Mouse (Mus musculus) lung, embryonic 14.5 days (tissue): ENCODE data around the gene Eme1. TPM values are rescaled to one million over a fixed set of nuclear protein-coding genes. Genes with fewer than 3 reads are reported as not detected.
"Not testable (repeated sequence)": the region's sequence is repeated elsewhere in the genome, so short reads cannot be mapped to it uniquely, and the experiment has no call there.

Experiments
- ATAC-seq: fragments of 200-750 bp; cut with Nextera tagmentation; 2 replicates; pipeline ENCODE4 v1.8.0; 2017; ENCODE audit warnings: mild to moderate bottlenecking, moderate TSS enrichment, moderate library complexity; ENCODE audit not compliant: insufficient read depth
- DNase-seq: peaks from one replicate; pipeline ENCODE4 v3.0.0-alpha.2; 2015
- H3K27ac ChIP-seq: fragments of 300-500 bp; sonication (generic); 2 replicates; pipeline ENCODE4 v1.5.1; 2014; ENCODE audit warnings: low read depth, mild to moderate bottlenecking, moderate library complexity
- H3K27me3 ChIP-seq: fragments of 300-500 bp; sonication (generic); 2 replicates; pipeline ENCODE4 v1.6.1; 2014; ENCODE audit warnings: low read length, control low read depth; ENCODE audit not compliant: insufficient read depth
- H3K36me3 ChIP-seq: fragments of 300-500 bp; sonication (generic); 2 replicates; pipeline ENCODE4 v1.6.1; 2014; ENCODE audit warnings: control low read depth; ENCODE audit not compliant: insufficient read depth
- H3K4me1 ChIP-seq: fragments of 300-500 bp; sonication (generic); 2 replicates; pipeline ENCODE4 v1.6.1; 2014; ENCODE audit warnings: antibody characterized with exemption, control low read depth; ENCODE audit not compliant: insufficient read depth
- H3K4me2 ChIP-seq: fragments of 300-500 bp; sonication (generic); 2 replicates; pipeline ENCODE4 v1.6.1; 2014; ENCODE audit warnings: mild to moderate bottlenecking
- H3K4me3 ChIP-seq: fragments of 300-500 bp; sonication (generic); 2 replicates; pipeline ENCODE4 v1.5.1; 2014; ENCODE audit warnings: low read depth, low read length
- H3K9ac ChIP-seq: fragments of 300-500 bp; sonication (generic); 2 replicates; pipeline ENCODE4 v1.6.1; 2014
- H3K9me3 ChIP-seq: fragments of 300-500 bp; sonication (generic); 2 replicates; pipeline ENCODE4 v1.6.1; 2016; ENCODE audit warnings: low read depth, low read length, control low read depth
- CTCF ChIP-seq: IDR thresholded peaks from 2 replicates; pipeline ENCODE4 v1.5.1; 2016; ENCODE audit warnings: antibody characterized with exemption, low read depth
- WGBS: fragments of 180-500 bp; shearing (Covaris S2); extraction: QIAGEN DNeasy Blood & Tissue Kit; methylation state at CpG from one replicate; pipeline ENCODE4 v1.1.7; 2014; 5-methylcytosine and 5-hydroxymethylcytosine counted together
- polyA plus RNA-seq: library from polyadenylated mRNA; unstranded; fragments of >200 nt; fragmentation: Nextera tagmentation; extraction: Ambion mirVana; gene quantifications from 2 replicates; pipeline ENCODE4 v1.2.1, GENCODE M21; 2014

Eme1 gene
- polyA plus RNA-seq, 1 experiment from 2014 or later: 30.0 TPM

DNA sequence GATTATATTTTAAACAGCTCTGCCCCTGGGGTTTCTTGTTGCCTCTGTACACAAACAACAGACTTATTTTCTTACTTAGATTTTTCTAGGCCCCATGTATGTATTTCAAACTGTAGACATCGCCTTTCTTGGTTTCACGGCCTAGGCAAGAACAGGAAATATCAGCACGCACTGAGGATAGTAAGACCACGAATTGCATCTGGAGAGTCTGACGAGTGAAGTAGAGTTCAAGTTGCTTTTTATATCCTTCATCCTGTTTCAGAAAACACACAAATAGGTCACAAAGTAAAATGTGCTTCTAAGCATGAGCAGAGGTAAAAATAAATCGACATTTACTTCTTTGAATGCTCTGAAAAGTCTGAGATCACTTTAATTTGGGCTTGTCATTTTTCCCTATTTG lies 41.7 kb upstream of the Eme1 start:
- no peak overlapping the region for H3K4me2 ChIP-seq
- H3K4me3 ChIP-seq: no peak overlapping the region
- no peaks in the 10 kb centered on the region for H3K27me3 ChIP-seq
- TF ChIP-seq CTCF: no peak
- 64% methylated on average over 6 of the region's 6 CpGs for WGBS
- H3K9me3 ChIP-seq: no peaks in the 10 kb centered on the region
- no peaks in the 10 kb centered on the region for H3K4me1 ChIP-seq
- H3K27ac ChIP-seq: no peak overlapping the region
- no peaks in the 10 kb centered on the region for H3K36me3 ChIP-seq
- no peak overlapping the region for H3K9ac ChIP-seq
- ATAC-seq (no peak), DNase-seq (no peak)

DNA sequence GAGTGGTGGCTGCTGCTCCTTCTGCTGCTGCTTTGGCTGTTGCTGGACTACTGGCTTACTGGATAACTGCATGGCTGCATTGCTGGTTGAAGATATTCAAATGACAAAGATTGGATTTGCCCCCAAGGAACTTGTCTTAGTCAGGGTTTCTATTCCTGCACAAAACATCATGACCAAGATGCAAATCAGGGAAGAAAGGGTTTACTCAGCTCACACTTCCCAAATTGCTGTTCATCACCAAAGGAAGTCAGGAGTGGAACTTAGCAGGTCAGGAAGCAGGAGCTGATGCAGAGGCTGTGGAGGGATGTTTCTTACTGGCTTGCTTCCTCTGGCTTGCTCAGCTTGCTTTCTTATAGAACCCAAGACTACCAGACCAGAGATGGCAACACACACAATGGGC lies 38.7 kb upstream of the Eme1 start:
- H3K4me3 ChIP-seq, H3K9ac ChIP-seq, H3K4me2 ChIP-seq, H3K27ac ChIP-seq, H3K4me1 ChIP-seq, DNase-seq, H3K36me3 ChIP-seq, ATAC-seq, H3K27me3 ChIP-seq, H3K9me3 ChIP-seq: not testable (repeated sequence)

DNA sequence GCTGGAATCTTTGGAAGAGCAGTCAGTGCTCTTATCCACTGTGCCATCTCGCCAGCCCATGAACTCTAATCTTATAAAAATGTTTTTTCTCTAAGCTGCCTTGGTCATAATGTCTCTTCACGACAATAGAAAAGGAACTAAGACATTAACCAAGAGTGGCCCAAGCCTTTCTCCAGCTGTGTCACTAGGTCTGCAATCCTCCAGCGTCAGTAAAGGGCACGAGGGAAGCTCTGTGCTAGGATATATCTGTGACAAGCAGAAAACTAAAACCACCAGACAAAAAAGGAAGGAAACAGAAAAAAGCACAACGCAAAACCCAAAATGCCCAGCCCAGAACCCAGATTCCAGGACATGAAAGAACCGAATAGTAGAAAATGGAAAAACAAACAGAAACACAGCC lies 33.4 kb upstream of the Eme1 start:
- Histone ChIP-seq H3K9me3 (no peaks in the 10 kb centered on the region), H3K9ac (no peak overlapping the region), H3K4me1 (no peaks in the 10 kb centered on the region), H3K27me3 (no peaks in the 10 kb centered on the region), H3K4me2 (no peak overlapping the region), H3K36me3 (no peaks in the 10 kb centered on the region), H3K4me3 (no peak overlapping the region), H3K27ac (no peak overlapping the region)
- 79% methylated on average over 6 of the region's 6 CpGs for WGBS
- no peak for DNase-seq
- TF ChIP-seq CTCF: no peak
- ATAC-seq: no peak

DNA sequence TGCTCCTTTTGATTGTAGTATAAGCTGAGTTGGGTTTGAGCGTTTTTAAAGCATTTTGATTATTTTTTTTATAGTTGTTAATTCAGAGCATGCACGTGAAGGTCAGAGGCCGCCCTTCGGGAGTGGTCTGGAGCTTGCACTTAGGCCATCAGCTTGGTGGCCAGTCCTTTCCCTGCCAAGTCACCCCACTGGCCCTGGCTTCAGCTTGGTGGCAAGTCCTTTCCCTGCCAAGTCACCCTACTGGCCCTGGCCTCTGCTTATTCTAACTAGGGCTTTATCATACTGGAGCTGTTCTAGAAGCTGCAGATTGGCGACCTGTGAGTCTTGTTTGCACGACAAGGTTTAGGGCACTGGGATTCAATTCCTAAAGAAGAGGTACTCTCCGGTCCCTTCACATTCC lies 28.7 kb upstream of the Eme1 start:
- TF ChIP-seq CTCF: no peak
- no peak for DNase-seq

DNA sequence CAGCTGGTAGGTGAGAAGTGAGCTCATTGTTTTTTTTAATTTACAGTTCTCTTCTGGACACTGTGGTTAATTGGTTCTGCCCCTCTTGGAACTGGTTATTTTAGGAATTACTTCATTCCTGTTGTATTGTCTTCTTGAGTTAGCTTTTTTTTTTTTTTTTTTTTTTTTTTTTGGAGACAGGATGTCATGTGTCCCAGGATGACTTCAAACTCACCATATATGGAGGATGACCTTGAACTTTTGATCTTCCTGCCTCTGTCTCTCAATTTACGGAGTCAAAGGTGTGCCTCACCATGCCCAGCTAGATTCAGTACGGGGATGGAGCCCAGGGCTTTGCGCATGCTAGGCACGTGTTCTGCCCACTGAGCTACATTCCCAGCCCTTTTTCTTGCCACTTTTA lies 27.9 kb upstream of the Eme1 start:
- WGBS: 79% methylated on average over 4 of the region's 4 CpGs
- no peak overlapping the region for H3K4me2 ChIP-seq
- no peak overlapping the region for H3K4me3 ChIP-seq
- H3K36me3 ChIP-seq: no peaks in the 10 kb centered on the region
- DNase-seq: no peak
- H3K4me1 ChIP-seq: no peaks in the 10 kb centered on the region; the same call in 1 of the 2 replicates
- TF ChIP-seq CTCF: no peak
- no peak for ATAC-seq
- no peaks in the 10 kb centered on the region for H3K27me3 ChIP-seq
- H3K27ac ChIP-seq: no peak overlapping the region
- no peak overlapping the region for H3K9ac ChIP-seq
- H3K9me3 ChIP-seq: no peaks in the 10 kb centered on the region

More for the DNA sequence above, 28.7 kb upstream of the Eme1 start:
- no peaks in the 10 kb centered on the region for H3K9me3 ChIP-seq
- H3K9ac ChIP-seq: no peak overlapping the region
- H3K36me3 ChIP-seq: no peaks in the 10 kb centered on the region
- no peak overlapping the region for H3K4me2 ChIP-seq
- ATAC-seq: no peak
- 67% methylated on average over 7 of the region's 7 CpGs for WGBS
- H3K4me3 ChIP-seq: no peak overlapping the region
- H3K27me3 ChIP-seq: no peaks in the 10 kb centered on the region
- no peaks in the 10 kb centered on the region; the same call in 1 of the 2 replicates for H3K4me1 ChIP-seq
- H3K27ac ChIP-seq: no peak overlapping the region

DNA sequence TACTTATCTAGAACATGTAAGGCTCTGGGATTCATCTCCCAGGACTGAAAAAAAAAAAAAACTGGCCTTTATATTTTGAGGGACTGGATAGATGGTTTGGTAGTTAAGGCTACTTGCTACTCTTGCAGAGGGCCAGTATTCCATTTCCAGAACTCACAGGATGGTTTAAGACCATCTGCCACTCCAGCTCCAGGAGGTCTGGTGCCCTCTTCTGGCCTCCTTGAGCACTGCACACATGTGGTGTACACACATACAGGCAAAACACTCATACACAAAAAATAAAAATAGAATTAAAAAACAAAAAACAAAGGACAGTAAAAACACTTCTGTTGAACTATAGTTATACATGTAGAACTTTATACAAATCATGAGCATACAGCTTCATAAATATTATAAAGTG lies 26.9 kb upstream of the Eme1 start:
- Histone ChIP-seq H3K4me2 (no peak overlapping the region), H3K27ac (no peak overlapping the region), H3K9ac (no peak overlapping the region), H3K4me3 (no peak overlapping the region), H3K4me1 (peaks cover 5% of the 10 kb centered on the region; the same call in 1 of the 2 replicates), H3K36me3 (no peaks in the 10 kb centered on the region), H3K27me3 (no peaks in the 10 kb centered on the region), H3K9me3 (no peaks in the 10 kb centered on the region)
- TF ChIP-seq CTCF: peak; percentile 16; the same call in 1 of the 2 replicates
- DNase-seq (no peak), ATAC-seq (no peak)

DNA sequence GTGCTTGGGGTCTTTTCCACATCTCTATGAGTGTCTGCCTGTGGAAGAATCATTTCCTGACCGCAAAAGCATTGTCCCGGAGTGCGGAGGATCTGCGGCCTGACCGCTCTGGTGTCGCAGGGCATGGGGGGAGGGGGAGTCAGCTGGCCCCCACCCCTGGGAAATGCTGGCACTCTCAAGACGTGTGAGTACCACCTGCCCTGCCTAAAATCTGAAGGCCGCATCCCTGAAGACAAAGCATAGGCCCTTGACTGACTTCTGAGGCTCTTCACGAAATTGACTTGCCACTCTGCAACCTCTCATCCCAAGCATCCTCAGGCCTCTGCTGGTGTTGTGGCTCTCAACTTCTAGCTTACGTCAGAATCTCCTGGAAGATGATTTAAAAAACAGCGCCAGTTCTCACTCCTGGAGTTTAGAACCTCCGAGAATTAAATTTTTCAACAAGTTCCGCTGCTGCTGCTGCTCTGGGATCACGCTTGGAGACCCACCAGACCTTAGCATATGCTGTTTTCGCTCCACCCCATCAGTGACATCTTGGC lies 23.9 kb upstream of the Eme1 start:
- ATAC-seq: no peak
- Histone ChIP-seq H3K4me1 (peaks cover 5% of the 10 kb centered on the region; the same call in 1 of the 2 replicates), H3K27me3 (no peaks in the 10 kb centered on the region), H3K9ac (peak overlapping the region; percentile 95), H3K27ac (no peak overlapping the region), H3K36me3 (no peaks in the 10 kb centered on the region; the same call in 1 of the 2 replicates), H3K4me3 (peak overlapping the region; percentile 96), H3K9me3 (no peaks in the 10 kb centered on the region), H3K4me2 (peak overlapping the region; percentile 88)
- 29% methylated on average over 15 of the region's 15 CpGs for WGBS
- no peak for DNase-seq
- no peak for TF ChIP-seq CTCF
